Mouse (Mus musculus) ES-Bruce4 (cell line): ENCODE measurements around the gene Sprr4. TPM values are rescaled to one million over a fixed set of nuclear protein-coding genes. Genes with fewer than 3 reads are reported as not detected.
"Not testable (repeated sequence)": the region's sequence is repeated elsewhere in the genome, so short reads cannot be mapped to it uniquely, and the experiment has no call there.

Experiments
- H3K27ac ChIP-seq: 2 replicates; pipeline ENCODE4 v1.5.1; 2012; ENCODE audit warnings: low read length, inconsistent platforms; ENCODE audit not compliant: insufficient read depth
- H3K27me3 ChIP-seq: 2 replicates; pipeline ENCODE4 v1.6.1; 2012; ENCODE audit warnings: mild to moderate bottlenecking, low read length, inconsistent platforms; ENCODE audit not compliant: control insufficient read depth, poor library complexity, insufficient read depth, severe bottlenecking
- H3K36me3 ChIP-seq: 2 replicates; pipeline ENCODE4 v1.6.1; 2012; ENCODE audit warnings: inconsistent platforms, mild to moderate bottlenecking, low read length, moderate library complexity; ENCODE audit not compliant: control insufficient read depth, poor library complexity, insufficient read depth, severe bottlenecking
- H3K4me1 ChIP-seq: one replicate; pipeline ENCODE4 v1.8.1; 2011; ENCODE audit warnings: low read length; ENCODE audit not compliant: control insufficient read depth, insufficient read depth
- H3K4me3 ChIP-seq: 2 replicates; pipeline ENCODE4 v1.5.1; 2011; ENCODE audit warnings: low read depth, mild to moderate bottlenecking, low read length
- H3K9ac ChIP-seq: 2 replicates; pipeline ENCODE4 v1.6.1; 2012; ENCODE audit warnings: low read depth, mild to moderate bottlenecking, inconsistent platforms; ENCODE audit not compliant: poor library complexity, severe bottlenecking
- H3K9me3 ChIP-seq: replicated peaks from 2 replicates; pipeline ENCODE4 v1.6.1; 2012; ENCODE audit warnings: mild to moderate bottlenecking, low read length, inconsistent platforms; ENCODE audit not compliant: control insufficient read depth, poor library complexity, insufficient read depth, severe bottlenecking
- CTCF ChIP-seq: IDR thresholded peaks from one replicate; pipeline ENCODE4 v1.8.1; 2011; ENCODE audit warnings: low read depth, low read length
- EP300 ChIP-seq: IDR thresholded peaks from 2 replicates; pipeline ENCODE4 v1.6.1; 2011; ENCODE audit warnings: low read depth, low read length; ENCODE audit not compliant: insufficient read depth
- POLR2A ChIP-seq: IDR thresholded peaks from one replicate; pipeline ENCODE4 v1.8.1; 2011; ENCODE audit warnings: low read length; ENCODE audit not compliant: insufficient read depth
- polyA plus RNA-seq: library from polyadenylated mRNA; stranded (reverse); fragments of >200 nt; gene quantifications from 2 replicates; pipeline ENCODE4 v1.2.4, GENCODE M21; 2011; ENCODE audit warnings: low read depth; ENCODE audit not compliant: missing spikeins, insufficient read depth, insufficient read length

The Sprr4 gene
- polyA plus RNA-seq, 1 experiment: not detected

- no peak overlapping the region for H3K4me3 ChIP-seq
- no peaks in the 10 kb centered on the region for H3K27me3 ChIP-seq
- no peak for TF ChIP-seq POLR2A
- TF ChIP-seq CTCF: no peak
- no peak for TF ChIP-seq EP300
- H3K9ac ChIP-seq: no peak overlapping the region
- no peaks in the 10 kb centered on the region for H3K4me1 ChIP-seq
- H3K36me3 ChIP-seq: no peaks in the 10 kb centered on the region
- H3K27ac ChIP-seq: no peak overlapping the region
- H3K9me3 ChIP-seq: no peaks in the 10 kb centered on the region
Observed at GRCm38 (mm10) chr3:92486307-92486706, 14.0 kb downstream of the Sprr4 start.

GRCm38 (mm10) chr3:92485863-92486262 lies 14.4 kb downstream of the Sprr4 start, which contains the start of gene Sprr1a:
TSS of gene Sprr1a (minus strand) at chr3:92485895.
- TF ChIP-seq EP300 (no peak), CTCF (no peak)
- no peaks in the 10 kb centered on the region for H3K27me3 ChIP-seq

GRCm38 (mm10) chr3:92481249-92481648 lies 19.0 kb downstream of the Sprr4 start:
- not testable (repeated sequence) for H3K4me3 ChIP-seq, H3K36me3 ChIP-seq, H3K27ac ChIP-seq, H3K9me3 ChIP-seq, H3K4me1 ChIP-seq, H3K27me3 ChIP-seq, H3K9ac ChIP-seq

More at GRCm38 (mm10) chr3:92485863-92486262, 14.4 kb downstream of the Sprr4 start, which contains the start of gene Sprr1a:
- H3K4me1 ChIP-seq: no peaks in the 10 kb centered on the region
- H3K36me3 ChIP-seq: no peaks in the 10 kb centered on the region
- H3K9me3 ChIP-seq: no peaks in the 10 kb centered on the region
- no peak within 1 kb of the TSS for H3K9ac ChIP-seq
- H3K4me3 ChIP-seq: no peak within 1 kb of the TSS
- H3K27ac ChIP-seq: no peak within 1 kb of the TSS

GRCm38 (mm10) chr3:92470111-92470510 lies 30.2 kb downstream of the Sprr4 start:
- H3K9me3 ChIP-seq: no peaks in the 10 kb centered on the region
- H3K36me3 ChIP-seq: no peaks in the 10 kb centered on the region
- no peaks in the 10 kb centered on the region for H3K4me1 ChIP-seq
- no peak overlapping the region for H3K9ac ChIP-seq
- no peak overlapping the region for H3K27ac ChIP-seq
- TF ChIP-seq CTCF (no peak), EP300 (no peak), POLR2A (no peak)
- no peaks in the 10 kb centered on the region for H3K27me3 ChIP-seq
- H3K4me3 ChIP-seq: no peak overlapping the region

GRCm38 (mm10) chr3:92467424-92467823 lies 32.9 kb downstream of the Sprr4 start:
- TF ChIP-seq EP300 (no peak), POLR2A (no peak), CTCF (no peak)
- H3K9ac ChIP-seq: no peak overlapping the region
- H3K4me1 ChIP-seq: no peaks in the 10 kb centered on the region
- H3K27me3 ChIP-seq: no peaks in the 10 kb centered on the region
- no peak overlapping the region for H3K27ac ChIP-seq
- no peak overlapping the region for H3K4me3 ChIP-seq
- no peaks in the 10 kb centered on the region for H3K9me3 ChIP-seq
- no peaks in the 10 kb centered on the region for H3K36me3 ChIP-seq

- no peak for TF ChIP-seq EP300
- no peak for TF ChIP-seq CTCF
- TF ChIP-seq POLR2A: no peak
- no peaks in the 10 kb centered on the region for H3K36me3 ChIP-seq
- H3K27ac ChIP-seq: no peak overlapping the region
- no peaks in the 10 kb centered on the region for H3K9me3 ChIP-seq
- no peaks in the 10 kb centered on the region for H3K4me1 ChIP-seq
- H3K9ac ChIP-seq: no peak overlapping the region
- no peak overlapping the region for H3K4me3 ChIP-seq
- H3K27me3 ChIP-seq: no peaks in the 10 kb centered on the region
Observed at GRCm38 (mm10) chr3:92466576-92466975, 33.7 kb downstream of the Sprr4 start.
